Mouse (Mus musculus) left cerebral cortex, postnatal 10 days (tissue): ENCODE measurements at regions not wholly inside any gene's neighbourhood (a gene's known extent, or its start where the extent isn't known, plus 50 kb on each side); places are given as distances from the start of the nearest gene placed in this dataset.

Experiments
- DNase-seq, 2 experiments: peaks; one replicate each; pipeline ENCODE4 v3.0.0; 2021 to 2022; ENCODE audit warnings: low spot score in 2 of 2, mixed read lengths in 1 of 2; ENCODE audit errors: extremely low spot score in 1 of 2
- intact Hi-C: fragments of 180-260 bp; cut with DNase I; formaldehyde crosslinking; loops from one replicate; pipeline ENCODE4 v1.15.1; 2025

- no peak for DNase-seq
- intact Hi-C loops = no loop called here
Measured at GRCm38 (mm10) chr10:30132243-30132642, 68.1 kb downstream of the Cenpw start.

DNA sequence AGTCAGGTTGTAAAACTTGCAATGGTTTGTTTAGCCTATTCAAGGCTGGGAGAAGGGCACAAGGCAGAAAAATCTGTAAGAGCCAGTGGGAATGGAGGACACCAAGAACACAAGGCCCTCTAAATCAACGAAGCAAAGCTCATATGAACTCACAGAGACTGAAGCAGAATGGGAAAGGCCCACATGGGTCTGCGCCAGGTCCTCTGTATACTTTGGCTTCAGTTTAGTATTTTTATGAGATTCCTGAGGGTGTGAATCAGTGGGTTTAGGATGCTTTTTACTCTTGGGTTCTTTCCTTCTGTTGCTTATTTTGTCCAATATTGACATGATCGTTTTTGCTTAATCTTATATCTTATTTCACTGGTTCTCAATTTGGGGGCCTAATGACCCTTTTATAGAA, 90.0 kb downstream of the Cenpw start:
- intact Hi-C loops = no loop called here
- DNase-seq = no peak

- DNase-seq = no peak
- intact Hi-C loops = no loop called here
Measured at GRCm38 (mm10) chr10:30102443-30102842, 97.9 kb downstream of the Cenpw start.

- intact Hi-C loops = no loop called here
- no peak for DNase-seq
Measured at GRCm38 (mm10) chr10:30094603-30095002, 105.8 kb downstream of the Cenpw start.

GRCm38 (mm10) chr10:30091549-30091948, 108.8 kb downstream of the Cenpw start:
- intact Hi-C loops = no loop called here
- DNase-seq = no peak

DNA sequence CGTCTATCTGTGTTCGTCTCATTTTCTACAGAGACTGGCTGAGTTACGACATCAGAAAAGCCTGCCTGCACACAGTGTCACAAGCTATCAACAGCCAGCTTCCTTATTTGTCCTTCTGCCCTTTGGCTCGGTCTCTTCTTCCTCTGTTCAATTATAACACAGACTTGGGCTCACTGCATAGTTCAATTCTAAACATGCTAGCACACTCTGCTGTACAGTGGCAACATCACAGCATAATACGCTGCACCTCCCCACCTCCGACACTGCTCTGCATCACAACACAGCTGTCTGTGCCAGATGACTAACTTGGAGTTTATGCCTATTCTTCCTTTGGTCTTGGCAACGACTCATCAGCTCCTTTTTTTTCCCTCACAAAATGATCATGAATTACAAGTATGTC, 111.0 kb downstream of the Cenpw start:
- DNase-seq = peak; percentile 4 to 17
- intact Hi-C loops = no loop called here

DNA sequence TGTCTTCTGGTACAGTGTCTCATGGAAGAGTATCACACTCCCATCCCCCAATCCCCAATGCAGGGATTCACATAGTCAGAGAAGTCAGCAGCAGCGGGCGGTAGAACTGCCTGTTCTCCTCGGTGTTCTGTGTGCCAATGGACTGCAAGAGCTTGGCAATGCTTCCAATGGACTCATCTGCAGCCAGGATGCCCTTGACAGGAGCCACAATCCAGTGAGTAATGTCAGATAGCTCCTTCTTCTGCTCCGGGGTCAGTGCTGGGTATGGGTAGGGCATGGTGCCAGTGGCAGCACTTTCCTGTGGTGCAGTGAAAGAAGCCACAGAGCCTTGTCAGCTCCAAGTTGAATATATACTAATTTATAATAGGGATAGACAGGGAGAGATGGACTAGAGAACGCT, 115.3 kb downstream of the Cenpw start:
- intact Hi-C loops = no loop called here
- no peak for DNase-seq

DNA sequence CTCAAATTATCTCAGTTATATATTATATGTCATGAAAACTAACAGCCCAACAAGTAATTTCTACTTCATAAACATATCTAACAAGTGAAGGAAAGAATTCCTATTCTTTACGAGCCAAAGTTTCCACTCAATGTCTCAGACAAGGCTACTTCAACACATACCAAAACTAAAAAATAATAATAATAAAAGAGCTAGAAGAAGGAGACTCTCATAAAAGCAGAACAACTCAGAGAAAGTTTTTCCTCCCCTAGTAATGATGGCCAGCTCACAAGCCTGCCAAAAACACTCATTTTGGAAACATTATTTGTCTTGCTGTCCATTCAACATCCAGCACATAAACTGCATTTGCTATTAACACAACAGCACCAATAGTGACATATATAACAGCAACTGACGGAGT, 133.7 kb downstream of the Cenpw start:
- no peak for DNase-seq
- intact Hi-C loops = no loop called here

- peak in 1 of 2 experiments; percentile 1 for DNase-seq
- intact Hi-C loops = no loop called here
Measured at GRCm38 (mm10) chr10:30030621-30031020, 169.7 kb downstream of the Cenpw start.

- no peak for DNase-seq
- intact Hi-C loops = no loop called here
Measured at GRCm38 (mm10) chr10:30002950-30003636, 197.3 kb downstream of the Cenpw start.

GRCm38 (mm10) chr10:30000836-30001235, 199.5 kb downstream of the Cenpw start:
- intact Hi-C loops = no loop called here

DNA sequence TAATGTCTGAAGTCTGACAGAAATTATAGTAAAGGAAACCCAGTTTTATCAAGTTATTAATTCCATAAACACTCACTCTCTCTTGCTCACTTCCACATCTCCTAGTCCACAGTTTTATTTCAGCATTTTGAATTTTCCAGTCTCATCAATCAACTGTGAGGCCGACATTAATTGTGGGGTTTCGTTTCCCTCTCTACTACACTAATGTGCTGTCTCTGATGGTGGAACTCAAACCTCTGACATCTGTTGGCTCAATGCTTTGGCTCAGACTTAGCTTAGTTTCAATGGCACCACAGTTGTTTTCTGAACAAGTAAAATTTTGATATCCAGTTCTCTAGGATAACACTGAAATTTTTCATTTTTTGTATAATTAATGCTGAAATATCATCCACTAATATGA, 218.8 kb downstream of the Cenpw start:
- DNase-seq = no peak
- intact Hi-C loops = no loop called here

More at GRCm38 (mm10) chr10:30000836-30001235, 199.5 kb downstream of the Cenpw start:
- no peak for DNase-seq
